Mouse (Mus musculus) CH12.LX (cell line): Measurements from ENCODE around the gene Pdcd1.

Source experiments
- BHLHE40 ChIP-seq: IDR thresholded peaks from 2 replicates; pipeline ENCODE4 v1.6.1; 2011; ENCODE audit warnings: mild to moderate bottlenecking, low read depth, low read length, improper control_type of control experiment
- CTCF ChIP-seq, 2 experiments: IDR thresholded peaks in 1 of 2; conservative IDR thresholded peaks in 1 of 2; 2 replicates each; pipeline ENCODE4 v1.5.1; 2011 to 2012; ENCODE audit warnings: low read depth in 2 of 2, low read length in 2 of 2, improper control_type of control experiment in 1 of 2, inconsistent platforms in 1 of 2, mild to moderate bottlenecking in 1 of 2, moderate library complexity in 1 of 2
- ETS1 ChIP-seq: conservative IDR thresholded peaks from 2 replicates; pipeline ENCODE4 v1.6.1; 2012; ENCODE audit warnings: low read depth, mild to moderate bottlenecking, inconsistent platforms, low read length, improper control_type of control experiment, moderate library complexity
- GABPA ChIP-seq: IDR thresholded peaks from 2 replicates; pipeline ENCODE4 v1.6.1; 2012; ENCODE audit warnings: low read depth, low read length, improper control_type of control experiment, inconsistent platforms; ENCODE audit not compliant: insufficient replicate concordance
- HCFC1 ChIP-seq: IDR thresholded peaks from 2 replicates; pipeline ENCODE4 v1.6.1; 2012; ENCODE audit warnings: low read depth, mild to moderate bottlenecking, inconsistent platforms, low read length, improper control_type of control experiment
- NRF1 ChIP-seq: IDR thresholded peaks from 2 replicates; pipeline ENCODE4 v1.6.1; 2014; ENCODE audit warnings: low read depth, mild to moderate bottlenecking, inconsistent platforms, low read length, improper control_type of control experiment, moderate library complexity
- POLR2A ChIP-seq: IDR thresholded peaks from 2 replicates; pipeline ENCODE4 v1.6.1; 2011; ENCODE audit warnings: low read depth, mild to moderate bottlenecking, improper control_type of control experiment, low read length
- RCOR1 ChIP-seq: conservative IDR thresholded peaks from 2 replicates; pipeline ENCODE4 v1.6.1; 2012; ENCODE audit warnings: low read depth, mild to moderate bottlenecking, inconsistent platforms, low read length, improper control_type of control experiment
- SMC3 ChIP-seq: IDR thresholded peaks from 2 replicates; pipeline ENCODE4 v1.6.1; 2011; ENCODE audit warnings: low read depth, low read length, improper control_type of control experiment
- TCF12 ChIP-seq: IDR thresholded peaks from 2 replicates; pipeline ENCODE4 v1.6.1; 2014; ENCODE audit warnings: low read depth, mild to moderate bottlenecking, inconsistent platforms, low read length, improper control_type of control experiment
- USF2 ChIP-seq: conservative IDR thresholded peaks from 2 replicates; pipeline ENCODE4 v1.6.1; 2011; ENCODE audit warnings: low read depth, low read length, improper control_type of control experiment

GRCm38 (mm10) chr1:94085324-94086105, 33.2 kb upstream of the Pdcd1 start:
- TF ChIP-seq USF2 (no peak), CTCF (conservative IDR thresholded peaks at IDR 0.05 in 1 of 2, IDR thresholded peaks at IDR 0.05 in 1 of 2; ENCODE audit: low read depth in 2 of 2, low read length in 2 of 2) (no peak), TCF12 (no peak), BHLHE40 (no peak), GABPA (no peak), POLR2A (no peak), ETS1 (no peak), NRF1 (no peak), HCFC1 (no peak), RCOR1 (no peak), SMC3 (no peak)
